Mouse (Mus musculus) liver, embryonic 15.5 days (tissue): ENCODE measurements around the gene Spdef. TPM values are rescaled to one million over a fixed set of nuclear protein-coding genes. Genes with fewer than 3 reads are reported as not detected.

ENCODE experiments used
- ATAC-seq: fragments of 200-750 bp; cut with Nextera tagmentation; 2 replicates; pipeline ENCODE4 v1.8.0; 2017; ENCODE audit warnings: moderate number of reproducible peaks, mild to moderate bottlenecking, moderate library complexity; ENCODE audit not compliant: insufficient read depth
- H3K27ac ChIP-seq: fragments of 300-500 bp; sonication (generic); replicated peaks from 2 replicates; pipeline ENCODE4 v1.5.1; 2015; ENCODE audit warnings: mild to moderate bottlenecking, inconsistent platforms
- H3K27me3 ChIP-seq: fragments of 300-500 bp; sonication (generic); 2 replicates; pipeline ENCODE4 v1.6.1; 2015; ENCODE audit warnings: mild to moderate bottlenecking, inconsistent platforms
- H3K36me3 ChIP-seq: fragments of 300-500 bp; sonication (generic); replicated peaks from 2 replicates; pipeline ENCODE4 v1.6.1; 2015; ENCODE audit warnings: moderate library complexity, mild to moderate bottlenecking, inconsistent platforms
- H3K4me1 ChIP-seq: fragments of 300-500 bp; sonication (generic); replicated peaks from 2 replicates; pipeline ENCODE4 v1.6.1; 2015; ENCODE audit warnings: inconsistent platforms
- H3K4me2 ChIP-seq: fragments of 300-500 bp; sonication (generic); 2 replicates; pipeline ENCODE4 v1.6.1; 2015; ENCODE audit warnings: moderate library complexity, mild to moderate bottlenecking, inconsistent platforms
- H3K4me3 ChIP-seq: fragments of 300-500 bp; sonication (generic); replicated peaks from 2 replicates; pipeline ENCODE4 v1.5.1; 2015; ENCODE audit warnings: mild to moderate bottlenecking, inconsistent platforms
- H3K9ac ChIP-seq: fragments of 300-500 bp; sonication (generic); 2 replicates; pipeline ENCODE4 v1.6.1; 2015; ENCODE audit warnings: moderate library complexity, mild to moderate bottlenecking, inconsistent platforms
- H3K9me3 ChIP-seq: fragments of 300-500 bp; sonication (generic); replicated peaks from 2 replicates; pipeline ENCODE4 v1.6.1; 2016; ENCODE audit warnings: inconsistent platforms
- WGBS: fragments of 180-500 bp; shearing (Covaris S2); methylation state at CpG from one replicate; pipeline ENCODE4 v1.1.7; 2015; ENCODE audit warnings: mixed read lengths; ENCODE audit not compliant: insufficient replicate concordance; 5-methylcytosine and 5-hydroxymethylcytosine counted together
- polyA plus RNA-seq: library from polyadenylated mRNA; unstranded; fragments of >200 nt; fragmentation: Nextera tagmentation; extraction: Ambion mirVana; gene quantifications from 2 replicates; pipeline ENCODE4 v1.2.1, GENCODE M21; 2015

The Spdef gene
- polyA plus RNA-seq, 1 experiment from 2014 or later, result not detected

- Histone ChIP-seq H3K9ac (no peak overlapping the region), H3K4me1 (peaks cover 11% of the 10 kb centered on the region; the same call in 1 of the 2 replicates), H3K27me3 (no peaks in the 10 kb centered on the region), H3K27ac (no peak overlapping the region), H3K9me3 (no peaks in the 10 kb centered on the region; the same call in 1 of the 2 replicates), H3K36me3 (peaks cover 34% of the 10 kb centered on the region), H3K4me3 (no peak overlapping the region), H3K4me2 (no peak overlapping the region)
- ATAC-seq, result no peak
- WGBS, result 70% methylated on average over 6 of the region's 6 CpGs
Observed at GRCm38 (mm10) chr17:27760169-27760568, 31.4 kb upstream of the Spdef start.

- Histone ChIP-seq H3K27ac (no peak overlapping the region), H3K27me3 (no peaks in the 10 kb centered on the region), H3K36me3 (peaks cover 43% of the 10 kb centered on the region), H3K4me2 (no peak overlapping the region), H3K4me3 (no peak overlapping the region), H3K9ac (no peak overlapping the region), H3K9me3 (no peaks in the 10 kb centered on the region), H3K4me1 (no peaks in the 10 kb centered on the region)
- ATAC-seq, result no peak
- 77% methylated on average over 8 of the region's 8 CpGs for WGBS
Observed at GRCm38 (mm10) chr17:27751314-27752202, 22.8 kb upstream of the Spdef start.

GRCm38 (mm10) chr17:27750451-27750942 lies 21.7 kb upstream of the Spdef start:
- no peak overlapping the region for H3K27ac ChIP-seq
- H3K9ac ChIP-seq, result no peak overlapping the region
- 75% methylated on average over 6 of the region's 6 CpGs for whole genome bisulfite sequencing
- H3K36me3 ChIP-seq, result peaks cover 41% of the 10 kb centered on the region
- no peaks in the 10 kb centered on the region for H3K27me3 ChIP-seq
- no peak for ATAC-seq
- no peaks in the 10 kb centered on the region for H3K9me3 ChIP-seq
- H3K4me1 ChIP-seq, result no peaks in the 10 kb centered on the region
- H3K4me3 ChIP-seq, result no peak overlapping the region
- H3K4me2 ChIP-seq, result no peak overlapping the region

GRCm38 (mm10) chr17:27748123-27748522 lies 19.4 kb upstream of the Spdef start:
- H3K9me3 ChIP-seq, result no peaks in the 10 kb centered on the region
- H3K27ac ChIP-seq, result no peak overlapping the region
- H3K27me3 ChIP-seq, result no peaks in the 10 kb centered on the region
- no peak overlapping the region for H3K9ac ChIP-seq
- no peak overlapping the region for H3K4me3 ChIP-seq
- no peak for ATAC-seq
- no peaks in the 10 kb centered on the region for H3K4me1 ChIP-seq
- no peak overlapping the region for H3K4me2 ChIP-seq
- peaks cover 18% of the 10 kb centered on the region for H3K36me3 ChIP-seq
- 69% methylated on average over 2 of the region's 2 CpGs for WGBS

GRCm38 (mm10) chr17:27746446-27746845 lies 17.7 kb upstream of the Spdef start:
- Histone ChIP-seq H3K9ac (no peak overlapping the region), H3K27me3 (no peaks in the 10 kb centered on the region), H3K4me3 (no peak overlapping the region), H3K9me3 (no peaks in the 10 kb centered on the region), H3K27ac (no peak overlapping the region), H3K4me1 (no peaks in the 10 kb centered on the region), H3K4me2 (no peak overlapping the region), H3K36me3 (0 out of 2 replicates have a peak, but pooled peaks cover 4% of the 10 kb centered on the region)
- WGBS, result 61% methylated on average over 4 of the region's 4 CpGs
- no peak for ATAC-seq

GRCm38 (mm10) chr17:27740961-27741360 lies 12.2 kb upstream of the Spdef start:
- Histone ChIP-seq H3K9me3 (no peaks in the 10 kb centered on the region), H3K4me2 (no peak overlapping the region), H3K27ac (no peak overlapping the region), H3K4me1 (no peaks in the 10 kb centered on the region), H3K27me3 (no peaks in the 10 kb centered on the region), H3K36me3 (no peaks in the 10 kb centered on the region), H3K4me3 (no peak overlapping the region), H3K9ac (no peak overlapping the region)
- ATAC-seq, result no peak
- WGBS, result 73% methylated on average over 6 of the region's 6 CpGs

- Histone ChIP-seq H3K4me2 (no peak overlapping the region), H3K9ac (no peak overlapping the region), H3K4me1 (peaks cover 15% of the 10 kb centered on the region; the same call in 1 of the 2 replicates), H3K27ac (no peak overlapping the region), H3K4me3 (no peak overlapping the region), H3K9me3 (no peaks in the 10 kb centered on the region), H3K27me3 (no peaks in the 10 kb centered on the region), H3K36me3 (no peaks in the 10 kb centered on the region)
- peak; percentile 47 for ATAC-seq
- WGBS, result 11% methylated on average over 11 of the region's 13 CpGs
Observed at GRCm38 (mm10) chr17:27734344-27735073, 5.8 kb upstream of the Spdef start.

GRCm38 (mm10) chr17:27732694-27733093 lies 3.9 kb upstream of the Spdef start:
- WGBS, result 64% methylated on average over 3 of the region's 3 CpGs
- Histone ChIP-seq H3K27me3 (no peaks in the 10 kb centered on the region), H3K27ac (no peak overlapping the region), H3K9me3 (no peaks in the 10 kb centered on the region), H3K4me2 (no peak overlapping the region), H3K4me1 (peaks cover 15% of the 10 kb centered on the region; the same call in 1 of the 2 replicates), H3K4me3 (no peak overlapping the region), H3K36me3 (no peaks in the 10 kb centered on the region), H3K9ac (no peak overlapping the region)
- no peak for ATAC-seq

GRCm38 (mm10) chr17:27732152-27732551 lies 3.4 kb upstream of the Spdef start:
- H3K9me3 ChIP-seq, result no peaks in the 10 kb centered on the region
- peaks cover 15% of the 10 kb centered on the region; the same call in 1 of the 2 replicates for H3K4me1 ChIP-seq
- H3K4me3 ChIP-seq, result no peak overlapping the region
- no peaks in the 10 kb centered on the region for H3K36me3 ChIP-seq
- H3K9ac ChIP-seq, result no peak overlapping the region
- no peaks in the 10 kb centered on the region for H3K27me3 ChIP-seq
- 50% methylated on average over 5 of the region's 5 CpGs for WGBS
- H3K27ac ChIP-seq, result no peak overlapping the region
- no peak for ATAC-seq
- H3K4me2 ChIP-seq, result no peak overlapping the region

GRCm38 (mm10) chr17:27726527-27726926 lies 2.2 kb downstream of the Spdef start:
- Histone ChIP-seq H3K9ac (no peak overlapping the region), H3K9me3 (no peaks in the 10 kb centered on the region), H3K4me2 (no peak overlapping the region), H3K4me1 (no peaks in the 10 kb centered on the region), H3K27me3 (peaks cover 21% of the 10 kb centered on the region), H3K4me3 (no peak overlapping the region), H3K36me3 (no peaks in the 10 kb centered on the region), H3K27ac (no peak overlapping the region)
- no peak for ATAC-seq
- 32% methylated on average over 7 of the region's 7 CpGs for WGBS

GRCm38 (mm10) chr17:27725412-27725811 lies 3.3 kb downstream of the Spdef start:
- Histone ChIP-seq H3K4me1 (no peaks in the 10 kb centered on the region), H3K4me2 (no peak overlapping the region), H3K36me3 (no peaks in the 10 kb centered on the region), H3K27me3 (peaks cover 24% of the 10 kb centered on the region), H3K9me3 (no peaks in the 10 kb centered on the region), H3K4me3 (no peak overlapping the region), H3K27ac (no peak overlapping the region), H3K9ac (no peak overlapping the region)
- WGBS, result 24% methylated on average over 10 of the region's 10 CpGs
- ATAC-seq, result no peak
